Mouse (Mus musculus) liver, postnatal 0 days (tissue): ENCODE data around the gene Ftsj3. TPM values are rescaled to one million over a fixed set of nuclear protein-coding genes. Genes with fewer than 3 reads are reported as not detected.
A peak's percentile ranks its signal among the peaks of the same experiment; 100 is the strongest.
"Not testable (repeated sequence)": the region's sequence is repeated elsewhere in the genome, so short reads cannot be mapped to it uniquely, and the experiment has no call there.

Experiments used
- ATAC-seq: fragments of 200-750 bp; cut with Nextera tagmentation; 2 replicates; pipeline ENCODE4 v1.8.0; 2017; ENCODE audit warnings: mild to moderate bottlenecking, moderate library complexity
- DNase-seq: peaks from one replicate; pipeline ENCODE4 v3.0.0-alpha.2; 2016
- H3K27ac ChIP-seq: fragments of 300-500 bp; sonication (generic); 2 replicates; pipeline ENCODE4 v1.5.1; 2014; ENCODE audit warnings: antibody characterized with exemption, moderate library complexity, mild to moderate bottlenecking, low read depth
- H3K27me3 ChIP-seq: fragments of 300-500 bp; sonication (generic); 2 replicates; pipeline ENCODE4 v1.6.1; 2014; ENCODE audit warnings: low read length, control low read depth, mixed read lengths; ENCODE audit not compliant: insufficient read depth
- H3K36me3 ChIP-seq: fragments of 300-500 bp; sonication (generic); replicated peaks from 2 replicates; pipeline ENCODE4 v1.6.1; 2014; ENCODE audit warnings: mild to moderate bottlenecking, control low read depth, low read length, moderate library complexity, mixed read lengths; ENCODE audit not compliant: insufficient read depth
- H3K4me1 ChIP-seq: fragments of 300-500 bp; sonication (generic); 2 replicates; pipeline ENCODE4 v1.6.1; 2014; ENCODE audit warnings: antibody characterized with exemption, mild to moderate bottlenecking, control low read depth; ENCODE audit not compliant: insufficient read depth
- H3K4me2 ChIP-seq: fragments of 300-500 bp; sonication (generic); 2 replicates; pipeline ENCODE4 v1.6.1; 2014; ENCODE audit warnings: low read depth, mild to moderate bottlenecking, low read length, moderate library complexity, mixed read lengths
- H3K4me3 ChIP-seq: fragments of 300-500 bp; sonication (generic); 2 replicates; pipeline ENCODE4 v1.5.1; 2014; ENCODE audit warnings: low read depth, low read length
- H3K9ac ChIP-seq: fragments of 300-500 bp; sonication (generic); replicated peaks from 2 replicates; pipeline ENCODE4 v1.6.1; 2014; ENCODE audit warnings: mild to moderate bottlenecking, moderate library complexity
- H3K9me3 ChIP-seq: fragments of 300-500 bp; sonication (generic); 2 replicates; pipeline ENCODE4 v1.6.1; 2016; ENCODE audit warnings: mild to moderate bottlenecking, control low read depth, low read length, mixed read lengths
- CTCF ChIP-seq: sonication (generic); IDR thresholded peaks from 2 replicates; pipeline ENCODE4 v1.5.1; 2016; ENCODE audit warnings: antibody characterized with exemption, low read depth
- EP300 ChIP-seq: IDR thresholded peaks from 2 replicates; pipeline ENCODE4 v1.6.1; 2016; ENCODE audit warnings: antibody characterized with exemption, low read depth, mild to moderate bottlenecking
- WGBS: fragments of 180-500 bp; shearing (Covaris S2); extraction: QIAGEN DNeasy Blood & Tissue Kit; methylation state at CpG from one replicate; pipeline ENCODE4 v1.1.7; 2014; ENCODE audit not compliant: insufficient replicate concordance; 5-methylcytosine and 5-hydroxymethylcytosine counted together
- polyA plus RNA-seq: library from polyadenylated mRNA; unstranded; fragments of >200 nt; fragmentation: Nextera tagmentation; extraction: Ambion mirVana; gene quantifications from 2 replicates; pipeline ENCODE4 v1.2.1, GENCODE M21; 2015

Gene Ftsj3
- polyA plus RNA-seq, 1 experiment from 2014 or later = 22.5 TPM

DNA sequence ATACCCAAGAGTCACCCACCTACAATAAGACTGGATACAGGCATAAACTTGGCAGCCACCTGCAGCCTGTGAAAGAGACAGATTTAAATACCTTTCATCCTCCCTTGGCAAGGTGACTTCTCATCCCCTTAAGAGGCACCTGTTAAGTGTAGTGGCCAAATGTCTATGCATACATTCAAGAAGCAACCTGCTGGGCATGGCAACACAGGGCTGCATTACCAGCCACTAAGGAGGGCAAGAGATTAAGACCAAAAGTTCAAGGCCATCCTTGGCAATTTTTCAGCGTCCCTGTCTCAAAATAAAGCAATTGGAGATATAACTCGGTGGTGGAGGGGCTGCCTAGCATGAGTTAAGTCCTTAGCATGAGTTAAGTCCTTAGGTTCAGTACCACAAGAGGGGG, 1.1 kb downstream of the Ftsj3 start:
- Histone ChIP-seq H3K4me2 (peak overlapping the region; percentile 94), H3K36me3 (peaks cover 68% of the 10 kb centered on the region), H3K27ac (peak overlapping the region; percentile 85; the same call in 1 of the 2 replicates), H3K4me1 (peaks cover 21% of the 10 kb centered on the region), H3K9me3 (no peaks in the 10 kb centered on the region), H3K9ac (peak overlapping the region; percentile 88), H3K27me3 (no peaks in the 10 kb centered on the region), H3K4me3 (peak overlapping the region; percentile 96)
- no peak for TF ChIP-seq EP300
- no peak for TF ChIP-seq CTCF
- no peak for ATAC-seq
- 21% methylated on average over 2 of the region's 2 CpGs for WGBS
- DNase-seq = no peak

DNA sequence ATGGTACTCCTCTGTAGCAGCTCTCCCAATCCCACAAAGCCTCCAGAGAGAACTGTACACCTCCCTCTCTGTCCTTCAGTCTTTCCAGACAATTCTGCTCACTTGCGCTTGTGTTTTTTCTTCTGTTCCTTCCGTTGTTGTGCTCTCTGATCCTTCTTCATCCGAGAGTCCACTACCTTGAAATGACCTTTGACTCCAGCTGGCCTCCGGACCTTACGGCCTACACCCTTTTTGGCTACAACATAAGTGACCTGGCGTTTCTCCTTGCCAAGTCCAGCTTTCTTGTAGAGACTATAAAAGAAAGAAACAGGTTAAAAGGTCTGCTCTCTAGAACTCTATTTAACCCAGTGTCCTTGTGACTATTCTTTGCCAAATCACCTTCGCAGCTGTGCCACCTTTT, 6.6 kb downstream of the Ftsj3 start:
- DNase-seq (no peak), ATAC-seq (no peak)
- Histone ChIP-seq H3K9me3 (no peaks in the 10 kb centered on the region), H3K36me3 (peaks cover 94% of the 10 kb centered on the region), H3K4me1 (no peaks in the 10 kb centered on the region), H3K27me3 (no peaks in the 10 kb centered on the region), H3K4me2 (no peak overlapping the region), H3K27ac (no peak overlapping the region), H3K4me3 (no peak overlapping the region), H3K9ac (no peak overlapping the region)
- TF ChIP-seq EP300 (no peak), CTCF (no peak)
- 71% methylated on average over 7 of the region's 7 CpGs for WGBS

DNA sequence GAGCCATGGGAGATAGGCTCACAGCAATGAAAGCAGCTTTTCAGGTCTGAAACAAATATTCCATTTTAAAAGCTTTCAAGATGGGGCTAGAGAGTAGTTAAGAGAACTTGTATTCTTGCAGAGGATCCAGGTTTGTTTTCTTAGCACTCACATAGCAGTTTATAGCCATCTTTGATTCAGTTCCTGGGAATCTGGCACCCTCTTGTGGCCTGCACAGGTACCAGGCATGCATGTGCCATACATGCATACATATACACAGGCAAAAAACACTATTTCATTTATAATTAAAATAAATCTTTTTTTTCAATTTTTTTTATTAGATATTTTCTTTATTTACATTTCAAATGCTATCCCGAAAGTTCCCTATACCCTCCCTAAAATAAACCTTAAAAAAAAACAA, 9.0 kb downstream of the Ftsj3 start:
- DNase-seq = no peak
- no peaks in the 10 kb centered on the region for H3K27me3 ChIP-seq
- TF ChIP-seq EP300 = no peak
- TF ChIP-seq CTCF = peak; percentile 63

DNA sequence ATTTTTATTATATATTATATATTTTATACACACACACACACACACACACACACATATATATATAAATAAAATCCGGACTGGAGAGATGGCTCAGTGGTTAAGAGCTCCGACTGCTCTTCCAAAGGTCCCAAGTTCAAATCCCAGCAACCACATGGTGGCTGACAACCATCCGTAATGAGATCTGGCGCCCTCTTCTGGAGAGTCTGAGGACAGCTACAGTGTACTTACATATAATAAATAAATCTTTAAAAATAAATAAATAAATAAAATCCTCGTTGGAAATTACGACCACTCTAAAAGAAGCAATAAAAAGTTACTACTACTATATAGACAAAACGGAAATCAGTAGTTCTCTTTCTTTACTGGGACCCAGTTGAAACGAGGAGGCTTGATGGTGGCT, 21.9 kb downstream of the Ftsj3 start:
- DNase-seq, H3K9me3 ChIP-seq, ATAC-seq, H3K4me3 ChIP-seq, H3K4me1 ChIP-seq, H3K27me3 ChIP-seq, H3K27ac ChIP-seq, H3K9ac ChIP-seq, H3K4me2 ChIP-seq: not testable (repeated sequence)
- peaks cover 65% of the 10 kb centered on the region for H3K36me3 ChIP-seq
- TF ChIP-seq CTCF = peak; percentile 50
- WGBS = 76% methylated on average over 8 of the region's 8 CpGs

More for the DNA sequence above, 9.0 kb downstream of the Ftsj3 start:
- H3K4me1 ChIP-seq = no peaks in the 10 kb centered on the region
- no peak overlapping the region for H3K4me2 ChIP-seq
- 88% methylated on average over 1 of the region's 1 CpGs for WGBS
- no peak overlapping the region for H3K27ac ChIP-seq
- no peak overlapping the region for H3K4me3 ChIP-seq
- H3K9me3 ChIP-seq = no peaks in the 10 kb centered on the region
- peaks cover 93% of the 10 kb centered on the region for H3K36me3 ChIP-seq
- no peak overlapping the region for H3K9ac ChIP-seq
- ATAC-seq = no peak

DNA sequence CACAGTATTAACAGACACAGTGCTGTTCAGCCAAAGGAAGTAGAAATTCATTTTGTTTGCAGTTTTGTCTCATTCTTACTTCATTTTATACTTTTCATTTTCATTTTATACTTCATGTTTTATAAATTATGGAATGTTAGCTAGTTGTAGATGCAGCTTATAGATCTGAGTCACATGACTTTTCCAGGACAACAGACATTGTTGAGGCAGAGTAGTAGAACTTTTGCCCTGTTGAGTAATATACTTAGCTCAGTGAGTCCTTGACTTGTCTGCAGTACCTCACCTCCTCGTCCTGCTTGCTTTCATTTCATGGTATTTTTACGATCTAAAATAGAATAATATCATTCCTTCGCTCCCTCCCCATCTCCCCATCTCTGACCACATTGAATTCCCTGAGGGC, 35.3 kb downstream of the Ftsj3 start:
- no peaks in the 10 kb centered on the region for H3K9me3 ChIP-seq
- H3K4me1 ChIP-seq = peaks cover 19% of the 10 kb centered on the region
- ATAC-seq = no peak
- no peak overlapping the region for H3K9ac ChIP-seq
- no peaks in the 10 kb centered on the region for H3K27me3 ChIP-seq
- H3K36me3 ChIP-seq = peaks cover 18% of the 10 kb centered on the region
- H3K4me2 ChIP-seq = peak overlapping the region; percentile 16; the same call in 1 of the 2 replicates
- no peak for TF ChIP-seq EP300
- no peak for TF ChIP-seq CTCF
- no peak for DNase-seq
- H3K27ac ChIP-seq = no peak overlapping the region
- no peak overlapping the region for H3K4me3 ChIP-seq
- WGBS = 75% methylated on average over 3 of the region's 3 CpGs

DNA sequence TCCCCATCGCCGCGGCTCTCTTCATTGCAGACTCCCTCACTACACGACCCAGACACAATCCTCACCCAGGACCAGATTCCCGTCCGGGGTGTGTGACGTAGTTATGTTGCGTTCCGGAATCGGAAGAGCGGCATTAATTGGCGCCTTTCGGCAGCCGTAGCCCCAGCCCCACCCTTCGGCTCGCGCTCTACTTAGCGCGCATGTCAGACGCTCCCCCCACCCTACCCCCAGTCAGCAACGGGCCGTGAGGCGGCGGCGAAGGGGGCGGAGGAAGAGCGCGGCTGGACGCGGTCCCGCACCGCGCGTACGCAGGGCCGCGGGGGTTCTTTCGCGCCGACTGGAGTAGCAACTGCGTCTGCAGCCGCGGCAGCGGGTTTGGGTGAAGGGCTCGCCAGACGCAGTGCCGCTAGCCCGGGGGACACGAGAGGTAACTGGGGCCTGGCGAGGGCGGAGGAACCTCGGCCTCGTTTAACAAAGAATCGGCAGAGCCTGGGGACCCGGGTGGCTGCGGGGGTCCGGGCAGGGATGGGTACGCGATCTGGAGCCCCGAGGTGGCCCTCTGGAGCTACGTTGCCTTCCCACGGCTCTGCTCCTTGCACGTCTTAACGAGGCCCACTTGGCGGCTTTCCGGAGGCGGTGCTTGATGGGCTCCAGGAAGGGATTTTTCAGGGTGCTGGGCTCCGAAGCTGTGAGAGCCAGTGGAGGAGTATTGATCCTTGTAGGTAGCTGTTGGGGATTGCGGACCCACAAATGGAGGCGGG, 39.0 kb downstream of the Ftsj3 start, which contains the start of gene Ddx42:
Gene Ddx42, plus strand, starts transcription at position 197 of the 761 bp plus-strand sequence.
- Histone ChIP-seq H3K27me3 (no peaks in the 10 kb centered on the region), H3K4me3 (peak within 1 kb of the TSS; percentile 94), H3K9me3 (no peaks in the 10 kb centered on the region), H3K4me2 (peak within 1 kb of the TSS; percentile 78), H3K27ac (peak within 1 kb of the TSS; percentile 96), H3K9ac (peak within 1 kb of the TSS; percentile 96), H3K4me1 (peaks cover 25% of the 10 kb centered on the region), H3K36me3 (peaks cover 3% of the 10 kb centered on the region; the same call in 1 of the 2 replicates)
- DNase-seq (peak; percentile 93), ATAC-seq (peak; percentile 89)
- WGBS = under 1% methylated on average over 70 of the region's 70 CpGs
- TF ChIP-seq CTCF (no peak), EP300 (peak; percentile 21; the same call in 1 of the 2 replicates)
